Mouse (Mus musculus): Measurements from ENCODE around the gene Snx17.

DNA sequence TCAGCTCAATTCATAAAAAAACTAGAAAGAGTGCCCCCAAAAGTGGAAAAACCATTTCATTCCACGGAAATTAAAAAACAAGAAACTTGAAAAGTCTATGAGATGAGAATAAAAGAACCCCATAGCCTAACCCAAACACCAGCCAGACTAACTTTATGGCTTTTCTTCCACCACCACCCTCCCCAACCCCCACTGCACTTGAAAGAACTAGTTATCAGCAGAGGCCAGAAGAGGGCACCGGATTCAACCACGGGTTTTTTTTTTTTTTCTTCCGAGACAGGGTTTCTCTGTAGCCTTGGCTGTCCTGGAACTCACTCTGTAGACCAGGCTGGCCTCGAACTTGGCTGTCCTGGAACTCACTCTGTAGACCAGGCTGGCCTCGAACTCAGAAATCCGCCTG lies 25.3 kb downstream of the Snx17 start:
- no peak for TF ChIP-seq CTCF (IDR thresholded peaks at IDR 0.05; ENCODE audit: extremely low read depth, insufficient read length, insufficient replicate concordance, low read depth, low read length)
- no peak for TF ChIP-seq POLR2A (IDR thresholded peaks at IDR 0.05; ENCODE audit: low read depth, low read length)
